Mouse (Mus musculus) limb, embryonic 14.5 days (tissue): ENCODE measurements at regions not wholly inside any gene's neighbourhood (a gene's known extent, or its start where the extent isn't known, plus 50 kb on each side); places are given as distances from the start of the nearest gene placed in this dataset.

Source experiments
- ATAC-seq: fragments of 200-750 bp; cut with Nextera tagmentation; 2 replicates; pipeline ENCODE4 v1.8.0; 2017; ENCODE audit warnings: low read depth, moderate number of reproducible peaks, moderate TSS enrichment; ENCODE audit not compliant: low FRiP score
- DNase-seq: peaks from one replicate; pipeline ENCODE4 v3.0.0-alpha.2; 2015; ENCODE audit warnings: low spot score
- H3K27ac ChIP-seq: fragments of 300-500 bp; sonication (generic); replicated peaks from 2 replicates; pipeline ENCODE4 v1.5.1; 2014; ENCODE audit warnings: low read depth, mild to moderate bottlenecking, low read length, moderate library complexity, mixed read lengths
- H3K27me3 ChIP-seq: fragments of 300-500 bp; sonication (generic); 2 replicates; pipeline ENCODE4 v1.6.1; 2014; ENCODE audit warnings: low read length, mixed read lengths; ENCODE audit not compliant: control insufficient read depth, insufficient read depth
- H3K36me3 ChIP-seq: fragments of 300-500 bp; sonication (generic); 2 replicates; pipeline ENCODE4 v1.6.1; 2014; ENCODE audit warnings: mild to moderate bottlenecking, low read length, moderate library complexity, mixed read lengths; ENCODE audit not compliant: control insufficient read depth, insufficient read depth
- H3K4me1 ChIP-seq: fragments of 300-500 bp; sonication (generic); 2 replicates; pipeline ENCODE4 v1.6.1; 2014; ENCODE audit warnings: antibody characterized with exemption, low read length, mixed read lengths; ENCODE audit not compliant: control insufficient read depth, insufficient read depth
- H3K4me2 ChIP-seq: fragments of 300-500 bp; sonication (generic); replicated peaks from 2 replicates; pipeline ENCODE4 v1.6.1; 2014; ENCODE audit warnings: low read depth, mild to moderate bottlenecking, low read length, moderate library complexity; ENCODE audit not compliant: severe bottlenecking
- H3K4me3 ChIP-seq: fragments of 300-500 bp; sonication (generic); replicated peaks from 2 replicates; pipeline ENCODE4 v1.5.1; 2014; ENCODE audit warnings: low read length
- H3K9ac ChIP-seq: fragments of 300-500 bp; sonication (generic); 2 replicates; pipeline ENCODE4 v1.6.1; 2014; ENCODE audit warnings: mild to moderate bottlenecking, low read depth, low read length, moderate library complexity; ENCODE audit not compliant: severe bottlenecking
- H3K9me3 ChIP-seq: fragments of 300-500 bp; sonication (generic); 2 replicates; pipeline ENCODE4 v1.6.1; 2016; ENCODE audit warnings: low read length; ENCODE audit not compliant: control insufficient read depth
- POLR2A ChIP-seq: fragments of 200-500 bp; IDR thresholded peaks from 2 replicates; pipeline ENCODE4 v1.8.0; 2012; ENCODE audit warnings: inconsistent platforms, mild to moderate bottlenecking, moderate library complexity, borderline replicate concordance; ENCODE audit not compliant: insufficient read depth, insufficient read length; ENCODE audit errors: extremely low read depth
- WGBS: fragments of 180-500 bp; shearing (Covaris S2); extraction: QIAGEN DNeasy Blood & Tissue Kit; methylation state at CpG from one replicate; pipeline ENCODE4 v1.1.7; 2014; 5-methylcytosine and 5-hydroxymethylcytosine counted together

- no peak overlapping the region for H3K27ac ChIP-seq
- no peak overlapping the region for H3K9ac ChIP-seq
- H3K27me3 ChIP-seq, result no peaks in the 10 kb centered on the region
- no peaks in the 10 kb centered on the region for H3K9me3 ChIP-seq
- DNase-seq (no peak), ATAC-seq (no peak)
- no peak for TF ChIP-seq POLR2A
- no peaks in the 10 kb centered on the region for H3K4me1 ChIP-seq
- no peak overlapping the region for H3K4me3 ChIP-seq
- H3K4me2 ChIP-seq, result no peak overlapping the region
- no peaks in the 10 kb centered on the region for H3K36me3 ChIP-seq
These were observed 98.5 kb upstream of the Prr23a1 start for GRCm38 (mm10) chr9:98743785-98744184.

DNA sequence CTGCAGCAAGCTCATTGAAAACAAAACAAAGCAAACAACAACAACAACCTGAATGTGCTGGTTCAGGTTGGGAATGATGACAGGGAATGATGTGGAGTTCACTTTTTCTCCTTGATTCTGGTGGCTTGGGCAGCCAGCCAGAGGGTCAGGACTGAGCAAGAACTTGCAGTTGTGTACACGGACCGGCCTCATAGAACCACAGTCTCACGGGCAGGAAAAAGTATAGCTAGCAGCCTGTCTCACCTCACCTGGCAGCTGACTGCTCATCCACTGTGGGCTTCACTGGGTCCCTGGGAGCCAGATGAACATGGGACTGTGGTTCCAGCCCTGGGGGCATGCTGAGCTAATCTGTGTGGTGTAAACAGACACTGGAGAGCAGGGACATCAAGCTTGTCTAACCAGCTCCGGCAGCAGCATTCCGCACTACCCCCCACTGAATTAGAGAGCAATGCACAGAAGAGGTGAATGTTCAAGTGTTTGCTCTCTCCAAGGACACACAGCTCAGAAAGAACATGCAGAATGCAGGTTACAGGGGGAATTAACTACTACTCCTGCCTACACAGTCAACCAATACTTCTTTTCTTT is 114.9 kb upstream of the Prr23a1 start:
- 53% methylated on average over 5 of the region's 5 CpGs for WGBS
- Histone ChIP-seq H3K4me1 (0 out of 2 replicates have a peak, but pooled peaks cover 4% of the 10 kb centered on the region), H3K27me3 (no peaks in the 10 kb centered on the region), H3K27ac (no peak overlapping the region), H3K4me3 (no peak overlapping the region), H3K9ac (no peak overlapping the region), H3K9me3 (0 out of 2 replicates have a peak, but pooled peaks cover 4% of the 10 kb centered on the region), H3K36me3 (no peaks in the 10 kb centered on the region), H3K4me2 (no peak overlapping the region)
- DNase-seq (peak; percentile 30), ATAC-seq (no peak)
- no peak for TF ChIP-seq POLR2A

DNA sequence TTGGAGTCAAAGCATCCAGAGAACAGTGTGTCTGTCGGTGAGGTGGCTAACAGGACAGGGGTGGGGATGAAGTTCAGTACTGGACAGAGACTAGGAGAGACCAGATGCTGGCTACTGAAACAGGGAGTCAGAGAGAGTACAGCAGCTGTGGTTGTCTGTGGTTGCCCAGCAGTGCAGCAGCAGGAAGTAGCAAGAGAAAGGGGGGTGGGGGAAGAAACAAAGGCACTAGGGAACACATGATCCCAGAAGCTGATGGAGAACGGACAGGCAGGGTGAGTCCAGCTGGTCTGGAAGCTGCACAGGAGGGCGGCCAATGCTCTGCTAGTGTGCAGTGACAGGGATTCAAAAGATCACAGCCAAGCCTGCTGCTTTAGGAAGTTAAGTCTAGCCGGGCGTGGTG is 115.7 kb upstream of the Prr23a1 start:
- no peak for TF ChIP-seq POLR2A
- Histone ChIP-seq H3K27me3 (no peaks in the 10 kb centered on the region), H3K4me3 (no peak overlapping the region), H3K9me3 (no peaks in the 10 kb centered on the region), H3K27ac (no peak overlapping the region), H3K4me2 (no peak overlapping the region), H3K9ac (no peak overlapping the region), H3K4me1 (0 out of 2 replicates have a peak, but pooled peaks cover 4% of the 10 kb centered on the region), H3K36me3 (no peaks in the 10 kb centered on the region)
- WGBS, result 40% methylated on average over 5 of the region's 5 CpGs
- ATAC-seq (peak; percentile 60; the same call in 1 of the 2 replicates), DNase-seq (no peak)

GRCm38 (mm10) chr9:98722885-98723284 is 119.4 kb upstream of the Prr23a1 start:
- H3K27ac ChIP-seq, result no peak overlapping the region
- no peak for TF ChIP-seq POLR2A
- ATAC-seq (no peak), DNase-seq (no peak)
- no peaks in the 10 kb centered on the region for H3K36me3 ChIP-seq
- H3K4me1 ChIP-seq, result 0 out of 2 replicates have a peak, but pooled peaks cover 4% of the 10 kb centered on the region
- H3K27me3 ChIP-seq, result no peaks in the 10 kb centered on the region
- H3K4me2 ChIP-seq, result no peak overlapping the region
- WGBS, result 66% methylated on average over 3 of the region's 3 CpGs
- H3K4me3 ChIP-seq, result no peak overlapping the region
- no peak overlapping the region for H3K9ac ChIP-seq
- H3K9me3 ChIP-seq, result no peaks in the 10 kb centered on the region

GRCm38 (mm10) chr9:98721381-98721780 is 119.9 kb upstream of the Mrps22 start:
- no peaks in the 10 kb centered on the region for H3K4me1 ChIP-seq
- H3K9ac ChIP-seq, result no peak overlapping the region
- no peaks in the 10 kb centered on the region for H3K9me3 ChIP-seq
- H3K27ac ChIP-seq, result no peak overlapping the region
- DNase-seq, result no peak
- no peak overlapping the region for H3K4me3 ChIP-seq
- no peaks in the 10 kb centered on the region for H3K27me3 ChIP-seq
- no peak overlapping the region for H3K4me2 ChIP-seq
- ATAC-seq, result no peak
- 84% methylated on average over 5 of the region's 5 CpGs for WGBS
- no peak for TF ChIP-seq POLR2A
- no peaks in the 10 kb centered on the region for H3K36me3 ChIP-seq
